Mouse (Mus musculus): ENCODE data around the gene Slc36a4.

Gene Slc36a4

GRCm38 (mm10) chr9:15727168-15727567 is 17.6 kb downstream of the Slc36a4 start:
- DNase-seq, result no peak

- no peak for DNase-seq
Measured at GRCm38 (mm10) chr9:15731758-15732748, 22.5 kb downstream of the Slc36a4 start.

DNA sequence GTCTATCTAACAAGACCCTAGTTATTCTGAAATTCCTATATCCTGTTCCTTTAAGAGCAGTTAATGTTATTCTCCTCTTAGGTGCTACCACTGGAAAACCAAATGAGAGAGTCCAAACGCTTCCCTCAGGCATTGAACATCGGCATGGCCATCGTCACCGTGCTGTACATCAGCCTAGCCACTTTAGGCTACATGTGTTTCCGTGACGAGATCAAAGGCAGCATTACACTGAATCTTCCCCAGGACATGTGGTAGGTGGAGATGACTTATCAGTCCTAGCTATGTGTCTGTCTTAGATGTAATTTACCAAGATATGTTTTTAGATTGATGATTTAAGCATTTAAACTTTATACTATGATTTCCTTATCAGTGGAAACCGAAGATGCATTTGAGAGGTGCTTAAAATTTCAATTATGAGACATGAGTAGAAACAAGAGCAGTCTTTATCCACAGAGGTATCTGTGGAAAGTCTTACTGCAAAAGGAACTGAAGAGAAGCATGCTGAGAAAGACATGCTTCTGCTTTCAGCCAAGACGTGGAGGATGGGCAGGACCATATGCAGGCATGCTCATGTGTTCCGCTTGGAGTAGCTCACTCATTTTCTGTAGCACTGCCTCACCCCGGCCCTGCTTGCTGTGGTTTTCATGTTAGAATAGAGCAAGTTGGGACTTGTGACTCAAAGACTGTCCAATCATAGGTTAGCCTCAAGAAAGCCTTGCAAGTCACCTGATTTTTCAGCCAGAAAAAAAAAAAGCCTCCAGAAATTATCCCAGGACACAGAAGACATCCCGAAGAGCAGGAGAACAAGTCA is 24.7 kb downstream of the Slc36a4 start:
- DNase-seq, result no peak

- no peak for DNase-seq
Measured at GRCm38 (mm10) chr9:15734867-15735131, 25.3 kb downstream of the Slc36a4 start.

DNA sequence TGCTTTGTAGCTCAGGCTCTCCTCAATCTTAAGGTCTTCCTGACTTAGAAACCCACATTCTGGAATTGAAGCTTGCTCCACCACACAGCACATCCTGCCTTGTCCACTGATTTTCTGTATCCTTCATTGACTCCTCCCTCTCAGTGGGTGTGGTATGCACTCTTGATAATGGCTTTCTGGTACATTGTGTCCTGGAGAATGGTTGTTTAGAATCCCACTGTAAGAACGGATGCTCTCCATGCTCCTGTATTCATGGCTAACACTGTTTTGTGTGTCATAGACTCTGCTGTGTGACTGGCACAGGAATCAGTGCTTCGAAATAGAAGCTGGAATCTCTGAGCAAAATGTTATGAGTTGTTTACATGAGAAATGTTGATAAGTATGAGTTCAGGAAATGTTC is 28.0 kb downstream of the Slc36a4 start:
- no peak for DNase-seq

GRCm38 (mm10) chr9:15741428-15741827 is 31.9 kb downstream of the Slc36a4 start:
- no peak for DNase-seq

DNA sequence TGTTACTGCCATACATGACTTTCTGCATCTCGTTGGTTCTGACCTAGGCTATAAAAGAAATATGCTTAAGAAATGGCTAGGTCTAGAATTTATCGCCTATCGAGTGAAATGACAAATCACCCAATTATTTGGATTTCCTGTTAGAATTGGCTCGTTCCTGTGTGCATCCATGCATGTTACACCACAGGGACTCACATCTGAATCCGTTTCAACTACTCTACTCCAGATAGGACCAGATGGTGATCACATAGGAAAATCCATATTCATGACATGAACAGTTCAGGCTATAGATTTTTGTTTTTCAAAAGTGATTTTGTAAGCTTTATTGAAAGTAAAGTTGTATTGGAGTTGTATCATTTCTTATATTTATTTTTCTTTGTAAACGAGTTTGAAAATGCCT is 32.4 kb downstream of the Slc36a4 start:
- no peak for DNase-seq

DNA sequence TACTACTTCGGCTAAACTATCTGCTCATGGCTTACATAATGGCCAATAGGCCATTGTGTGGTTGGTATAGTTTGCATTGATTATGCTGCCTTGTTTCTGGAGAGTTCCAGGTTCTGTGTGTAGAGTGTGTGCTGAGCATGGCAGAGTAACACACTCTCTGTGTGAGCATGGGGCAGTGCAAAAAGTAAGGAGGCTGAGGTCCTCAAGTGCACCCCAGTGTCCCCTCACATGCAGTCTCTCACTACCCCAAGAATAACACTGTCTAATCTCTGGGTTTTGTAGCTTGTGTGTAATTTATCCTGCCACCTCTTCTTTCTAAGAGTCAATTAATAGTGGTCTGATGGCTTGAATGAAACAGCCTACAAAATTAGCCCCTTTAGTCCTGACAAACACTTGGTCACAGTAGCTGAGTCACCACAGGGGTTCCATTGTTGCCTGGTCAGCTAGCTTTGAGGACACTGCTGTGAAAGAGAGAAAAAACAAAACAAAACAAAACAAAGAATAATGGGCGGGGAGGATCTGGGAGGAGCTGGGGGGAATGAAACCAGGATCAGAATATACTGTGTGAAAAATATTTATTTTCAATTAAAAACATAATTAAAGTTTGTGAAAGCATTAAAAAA is 36.6 kb downstream of the Slc36a4 start:
- DNase-seq, result no peak

DNA sequence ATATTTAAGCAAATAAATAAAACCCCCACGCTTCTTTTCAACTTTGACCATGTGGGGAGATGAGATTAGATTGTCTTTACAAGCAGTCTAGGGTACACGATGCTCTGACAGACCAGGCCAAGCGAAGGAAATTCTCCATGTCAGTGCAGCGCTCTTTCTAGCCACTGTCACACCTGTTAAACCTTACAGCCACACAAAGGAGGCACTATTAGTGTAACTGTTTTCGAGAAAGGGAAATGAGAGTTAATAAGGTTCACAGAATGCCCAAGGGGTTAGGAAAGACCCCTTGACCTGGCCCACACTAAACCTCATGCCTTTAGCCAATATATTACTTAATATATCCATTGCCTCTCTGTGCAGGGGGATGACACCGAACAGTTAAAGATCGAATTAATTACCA is 37.1 kb downstream of the Slc36a4 start:
- DNase-seq, result no peak

- DNase-seq, result no peak
Measured at GRCm38 (mm10) chr9:15748383-15748782, 38.8 kb downstream of the Slc36a4 start.

GRCm38 (mm10) chr9:15759318-15759717 is 49.8 kb downstream of the Slc36a4 start:
- no peak for DNase-seq

DNA sequence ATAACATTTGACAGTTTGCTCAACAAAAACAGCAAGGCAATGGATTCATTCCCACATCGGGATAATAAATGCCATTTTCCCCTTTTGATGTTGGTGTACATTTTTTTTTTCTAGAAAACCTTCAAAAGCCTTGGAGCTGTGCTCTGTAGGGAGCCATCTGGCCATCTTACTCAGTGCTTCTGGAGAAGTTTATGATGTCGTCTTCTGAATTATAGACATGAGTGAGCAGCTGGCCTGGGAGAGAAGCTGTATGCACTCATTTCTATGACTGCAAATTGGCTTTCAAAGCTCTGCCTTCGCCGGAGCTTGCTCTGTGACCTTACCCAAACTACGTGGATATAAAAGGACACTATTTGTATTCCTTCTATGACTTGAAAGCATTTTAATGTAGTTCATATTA is 56.8 kb downstream of the Slc36a4 start:
- no peak for DNase-seq

- no peak for DNase-seq
Measured at GRCm38 (mm10) chr9:15766821-15767220, 57.3 kb downstream of the Slc36a4 start.

GRCm38 (mm10) chr9:15772766-15773165 is 63.2 kb downstream of the Slc36a4 start:
- no peak for DNase-seq

DNA sequence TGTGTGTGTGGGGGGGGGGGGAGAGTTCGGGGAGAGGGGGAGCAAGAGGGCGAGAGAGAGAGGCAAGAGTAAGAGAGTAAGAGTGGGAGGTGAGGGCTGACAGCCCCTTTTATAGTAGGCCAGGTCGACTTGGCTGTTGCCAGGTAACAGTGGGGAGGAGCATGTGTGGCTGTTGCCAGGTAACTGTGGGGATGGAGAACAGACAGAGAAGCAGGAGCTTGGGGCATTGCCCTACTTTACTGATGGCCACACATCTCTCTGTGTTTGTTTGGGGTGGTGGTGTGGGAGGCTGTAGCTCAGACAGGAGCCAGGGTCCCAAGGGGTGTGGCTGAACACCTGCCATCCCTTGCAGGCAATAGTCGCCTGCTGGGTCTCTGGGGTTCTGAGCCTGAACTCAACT is 63.9 kb downstream of the Slc36a4 start:
- no peak for DNase-seq

GRCm38 (mm10) chr9:15774911-15775310 is 65.4 kb downstream of the Slc36a4 start:
- no peak for DNase-seq

DNA sequence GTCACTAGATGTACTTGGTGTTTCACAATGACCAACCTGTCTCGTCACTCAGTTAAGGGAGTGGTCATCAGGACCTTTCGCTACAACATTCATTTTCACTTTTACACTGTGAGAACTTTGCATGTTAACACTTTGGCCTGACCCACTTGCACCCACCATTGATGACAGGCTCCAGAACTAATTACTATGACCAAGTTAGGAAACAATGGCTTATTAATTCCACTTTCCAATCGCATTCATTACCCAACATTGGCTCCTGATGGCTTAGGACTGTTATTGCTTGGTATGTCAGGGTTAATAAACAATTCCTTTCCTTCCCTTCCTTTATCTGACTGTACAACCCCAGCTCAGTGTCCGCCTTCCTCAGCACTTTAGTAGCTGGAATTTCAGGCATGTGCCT is 72.4 kb downstream of the Slc36a4 start:
- DNase-seq, result no peak

DNA sequence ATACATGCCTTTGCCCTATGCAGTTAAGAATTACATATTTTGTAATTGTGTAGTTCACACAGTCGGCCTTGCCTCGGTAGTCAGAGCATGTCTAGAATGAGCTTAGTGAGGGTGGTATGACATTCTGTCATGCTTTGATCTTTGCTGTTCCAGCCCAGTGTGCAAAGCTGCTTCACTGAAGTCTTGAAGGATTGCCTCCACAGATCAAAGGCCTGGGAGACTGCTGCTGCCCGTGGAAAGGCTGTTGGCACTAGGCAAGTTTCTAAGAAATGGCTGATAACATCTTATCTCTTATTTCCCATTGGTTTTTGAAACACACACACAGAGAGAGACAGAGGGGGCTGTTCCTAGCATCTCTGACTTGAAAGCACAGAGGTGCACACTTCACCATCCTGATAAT is 76.7 kb downstream of the Slc36a4 start:
- DNase-seq, result no peak

DNA sequence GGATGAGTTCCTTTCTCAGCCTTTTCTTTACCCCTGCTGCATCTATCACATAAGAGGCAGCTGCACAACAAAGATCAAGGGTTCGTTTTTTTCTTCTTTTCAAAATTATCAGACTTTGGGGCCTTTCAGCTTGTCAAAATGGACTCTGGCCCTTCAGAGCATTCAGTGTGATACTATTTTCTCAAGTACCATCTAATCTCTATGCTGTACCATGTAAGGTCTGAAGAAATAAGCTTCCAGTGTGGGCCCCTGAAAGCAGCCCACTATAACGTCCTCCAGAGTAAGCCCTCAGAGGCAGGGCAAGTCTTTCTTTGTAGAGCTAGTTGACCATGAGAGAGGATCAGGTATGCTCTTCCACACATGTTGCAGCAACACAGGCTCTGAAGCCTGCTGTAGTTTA is 77.1 kb downstream of the Slc36a4 start:
- DNase-seq, result no peak

- no peak for DNase-seq
Measured at GRCm38 (mm10) chr9:15792076-15792475, 82.5 kb downstream of the Slc36a4 start.

Measured in cerebellum, postnatal 25 days (tissue).